Mouse (Mus musculus) testis, adult 10 weeks (tissue): ENCODE measurements around the gene Shisal2a. TPM values are rescaled to one million over a fixed set of nuclear protein-coding genes. Genes with fewer than 3 reads are reported as not detected.

Experiments
- polyA plus RNA-seq: library from polyadenylated mRNA; stranded (reverse); fragments of 350-450 nt; fragmentation: Illumina TruSeq; extraction: RNeasy Lipid Tissue Mini Kit (QIAGEN cat#74804); gene quantifications from one replicate; pipeline ENCODE4 v1.2.3, GENCODE M21; 2014; ENCODE audit warnings: low read depth, low replicate concordance

Gene Shisal2a
- not detected for polyA plus RNA-seq

DNA sequence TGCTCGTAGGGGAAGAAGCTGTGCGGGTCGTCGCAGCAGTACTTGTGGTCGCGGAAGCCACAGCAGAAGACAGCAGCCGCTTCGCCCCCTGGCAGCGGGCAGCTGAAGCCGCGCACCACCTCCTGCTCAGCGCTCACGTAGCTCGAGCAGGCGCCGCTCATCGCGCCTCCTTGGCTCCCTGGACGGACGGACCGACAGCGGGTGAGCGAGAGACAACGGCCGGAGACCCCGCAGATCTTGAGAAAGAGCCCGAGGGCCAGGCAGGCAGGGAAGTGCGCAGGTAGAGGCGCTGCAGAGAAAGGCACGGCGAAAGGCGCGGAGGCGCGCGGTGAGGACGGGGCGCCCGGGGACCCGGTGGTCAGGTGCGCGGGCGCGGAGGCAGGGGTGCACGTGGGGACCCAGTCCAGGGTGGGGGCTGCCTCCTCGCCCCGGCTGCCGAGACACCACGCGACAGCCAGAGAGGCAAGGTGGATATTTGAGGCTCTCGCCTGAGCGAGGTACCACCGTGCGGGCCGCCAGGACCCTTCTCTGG is at the start of gene Shisal2a:
Gene Shisal2a (minus strand): TSS at position 167 of the 532 bp plus-strand sequence.

DNA sequence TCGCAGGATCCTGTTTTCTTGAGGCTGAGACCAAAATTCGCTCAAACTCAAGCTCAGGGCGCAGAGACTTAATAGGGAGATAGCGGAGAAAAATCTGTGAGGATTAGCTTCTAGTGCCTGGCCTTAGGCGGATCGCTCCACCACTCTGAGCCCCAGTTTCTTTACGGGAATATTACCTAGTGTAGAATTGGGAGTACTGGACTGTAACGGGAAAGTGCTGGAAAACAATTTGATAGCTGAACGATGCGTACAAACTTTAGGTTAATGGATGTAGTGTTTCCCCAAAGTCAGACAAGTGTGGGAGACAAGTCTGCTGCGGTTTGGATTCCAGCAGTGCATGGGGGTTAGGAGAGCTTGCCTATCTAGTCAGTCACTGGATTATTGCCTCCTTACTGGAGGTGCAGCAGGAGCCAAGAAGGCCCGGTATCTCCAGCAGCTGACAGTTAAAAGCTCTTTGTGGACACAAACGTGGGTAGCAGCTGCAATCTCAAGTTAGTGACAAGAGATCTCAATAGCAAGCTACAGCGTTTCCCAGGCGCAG is 23.8 kb upstream of the Shisal2a start, which contains the start of gene Gpx7:
Gene Gpx7 (minus strand): TSS at position 101 of the 541 bp plus-strand sequence.

DNA sequence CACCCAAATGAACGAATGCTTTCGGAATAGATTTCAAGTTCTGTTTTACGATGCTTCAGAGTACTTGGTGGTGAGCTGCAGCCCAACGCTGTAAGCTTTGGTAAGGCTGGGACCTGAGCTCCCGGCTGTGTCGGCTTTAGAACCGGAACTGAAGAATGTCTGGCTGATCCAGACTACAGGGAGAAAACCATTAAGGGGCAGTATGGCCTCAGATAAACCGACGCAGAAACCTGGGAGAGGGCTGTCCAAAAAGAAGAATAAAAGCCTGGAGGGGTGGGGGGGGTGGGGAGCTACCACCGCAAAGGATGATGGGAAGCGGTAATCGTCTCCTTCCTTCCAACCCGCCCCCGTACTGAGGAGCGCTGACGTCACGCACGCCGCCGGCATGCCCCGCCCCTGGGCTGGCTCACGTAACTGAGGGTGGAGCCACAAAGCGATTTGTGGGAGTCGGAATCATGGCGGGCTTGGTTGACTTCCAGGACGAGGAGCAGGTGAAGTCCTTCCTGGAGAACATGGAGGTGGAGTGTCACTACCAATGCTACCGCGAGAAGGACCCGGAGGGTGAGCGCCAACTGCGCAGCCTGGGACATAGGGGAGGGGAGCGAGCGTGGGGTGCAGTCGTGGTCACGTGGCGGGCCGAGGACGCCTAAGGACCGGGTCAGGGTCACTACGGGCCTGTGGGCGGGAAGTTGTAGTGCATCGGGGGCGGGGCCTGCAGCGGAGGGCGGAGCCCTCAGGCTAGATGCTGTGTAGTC is 55.2 kb downstream of the Shisal2a start, which contains the start of gene Coa7:
Gene Coa7 (plus strand): TSS at position 411 of the 755 bp plus-strand sequence.

Other genes starting within 250 kb of the Shisal2a start
- 29.3 TPM for gene Scp2, start 238.4 kb downstream of the Shisal2a start, polyA plus RNA-seq
- 0.80 TPM for gene Echdc2, start 217.9 kb downstream of the Shisal2a start, polyA plus RNA-seq
- 1.6 TPM for gene Zyg11a, start 165.3 kb downstream of the Shisal2a start, polyA plus RNA-seq
- gene Zyg11b, start 82.3 kb downstream of the Shisal2a start, polyA plus RNA-seq = 10.1 TPM
- gene Coa7, start 55.2 kb downstream of the Shisal2a start, polyA plus RNA-seq = 5.0 TPM
- gene Gpx7, start 23.6 kb upstream of the Shisal2a start, polyA plus RNA-seq = 0.32 TPM
- 92.5 TPM for gene Tut4, start 76.1 kb upstream of the Shisal2a start, polyA plus RNA-seq
- gene Prpf38a, start 196.0 kb upstream of the Shisal2a start, polyA plus RNA-seq = 71.0 TPM
- 7.9 TPM for gene Orc1, start 196.1 kb upstream of the Shisal2a start, polyA plus RNA-seq
- 65.0 TPM for gene Cc2d1b, start 236.6 kb upstream of the Shisal2a start, polyA plus RNA-seq